Mouse (Mus musculus) cerebellum, postnatal 36 days (tissue): Measurements from ENCODE around the gene Tsx.
"Not testable (repeated sequence)": the region's sequence is repeated elsewhere in the genome, so short reads cannot be mapped to it uniquely, and the experiment has no call there.

Experiments
- DNase-seq, 2 experiments: peaks; one replicate each; pipeline ENCODE4 v3.0.0; 2021 to 2022; ENCODE audit warnings: mixed read lengths in 2 of 2

Gene Tsx

DNA sequence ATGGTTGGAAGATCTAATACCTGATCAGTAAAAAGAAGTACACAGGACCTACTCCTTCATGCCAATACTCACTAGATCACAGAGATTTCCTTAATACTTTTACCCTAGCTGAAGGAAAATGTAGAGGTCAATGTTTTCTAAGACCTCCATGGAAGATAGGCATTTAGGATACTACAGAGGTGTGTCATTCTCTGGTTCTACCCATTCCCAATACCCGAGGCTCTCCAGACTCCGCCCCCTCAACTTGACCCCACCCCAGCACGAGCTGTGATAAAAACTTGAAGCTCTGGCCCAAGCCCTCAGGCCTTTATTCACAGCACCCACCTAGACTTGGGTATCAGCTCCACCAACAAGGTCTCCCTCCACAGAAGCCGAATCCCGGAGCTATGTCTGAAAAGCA lies at the start of gene Tsx:
Gene Tsx (plus strand): TSS at position 301 of the 400 bp plus-strand sequence.
- DNase-seq, result no peak

DNA sequence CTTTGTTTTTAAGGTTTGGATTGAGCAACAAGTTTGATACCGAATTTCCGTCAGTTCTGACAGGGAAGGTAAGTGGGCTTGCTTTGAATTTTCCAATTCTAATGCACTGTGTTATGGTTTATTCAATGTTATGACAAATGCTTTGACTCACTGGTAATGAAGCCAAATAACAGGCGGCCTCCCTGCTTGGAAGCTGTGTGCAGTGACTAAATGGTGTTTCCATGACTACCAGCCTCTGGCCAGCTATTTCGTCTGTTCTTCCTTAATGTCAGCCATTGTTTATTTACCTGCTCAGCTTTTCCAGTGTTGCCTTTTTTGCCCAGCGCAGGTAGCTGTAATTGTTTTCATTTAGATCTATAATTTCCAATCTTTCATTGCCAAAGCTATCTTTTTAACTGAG lies 48.1 kb upstream of the Tsx start:
- no peak for DNase-seq

DNA sequence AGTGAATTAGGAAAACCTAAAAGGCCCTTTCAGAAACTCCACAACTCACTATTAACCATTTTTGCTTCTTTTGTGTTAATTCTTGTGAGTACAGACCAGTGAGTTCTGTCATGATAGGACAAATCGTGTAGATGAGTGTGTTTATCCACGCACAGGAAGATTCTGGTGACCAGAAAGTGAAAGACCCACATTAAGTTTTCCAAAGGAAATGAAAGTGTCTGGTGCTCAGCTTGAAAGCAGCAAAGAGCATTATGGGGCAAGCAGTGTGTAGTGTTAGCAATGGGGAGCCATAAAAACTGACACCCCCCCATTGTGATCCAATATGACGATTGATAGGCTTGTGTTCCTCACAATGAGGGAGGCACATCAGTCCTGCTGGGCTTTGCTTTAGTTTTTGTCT lies 45.6 kb upstream of the Tsx start:
- DNase-seq, result no peak

DNA sequence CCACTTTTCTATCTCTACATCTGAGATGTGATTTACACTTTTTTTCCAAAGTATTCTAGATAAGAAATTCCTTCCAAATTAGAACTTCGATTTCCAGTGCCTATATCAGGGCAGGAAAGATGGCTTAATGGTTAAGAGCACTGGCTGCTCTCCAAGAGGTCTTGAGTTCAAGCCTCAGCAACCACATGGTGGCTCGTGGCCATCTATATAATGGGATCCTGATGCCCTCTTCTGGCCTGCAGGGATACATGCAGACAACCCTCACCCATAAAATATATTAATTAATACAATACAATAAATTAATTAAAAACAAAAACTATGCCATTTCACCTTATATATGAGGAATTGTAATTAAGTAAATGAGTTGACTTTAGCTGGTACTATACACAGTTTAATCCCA lies 43.0 kb upstream of the Tsx start:
- DNase-seq, result no peak

DNA sequence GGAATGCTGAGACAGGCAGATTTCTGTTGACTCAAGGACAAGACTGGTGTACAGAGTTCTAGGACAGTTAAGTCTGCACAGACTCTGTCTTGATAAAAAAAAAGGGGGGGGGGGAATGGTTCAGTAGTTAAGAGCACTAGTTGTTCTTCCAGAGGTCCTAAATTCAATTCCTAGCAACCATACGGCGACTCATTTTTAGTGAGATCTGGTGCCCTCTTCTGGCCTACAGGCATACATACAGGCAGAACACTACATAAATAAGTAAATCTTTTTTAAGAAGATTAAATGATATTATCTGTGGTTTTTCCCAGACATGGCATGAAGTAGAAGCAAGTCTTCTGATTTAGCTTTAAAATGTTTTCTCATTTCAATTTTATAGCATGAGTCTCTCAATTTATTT lies 42.6 kb upstream of the Tsx start:
- no peak for DNase-seq

DNA sequence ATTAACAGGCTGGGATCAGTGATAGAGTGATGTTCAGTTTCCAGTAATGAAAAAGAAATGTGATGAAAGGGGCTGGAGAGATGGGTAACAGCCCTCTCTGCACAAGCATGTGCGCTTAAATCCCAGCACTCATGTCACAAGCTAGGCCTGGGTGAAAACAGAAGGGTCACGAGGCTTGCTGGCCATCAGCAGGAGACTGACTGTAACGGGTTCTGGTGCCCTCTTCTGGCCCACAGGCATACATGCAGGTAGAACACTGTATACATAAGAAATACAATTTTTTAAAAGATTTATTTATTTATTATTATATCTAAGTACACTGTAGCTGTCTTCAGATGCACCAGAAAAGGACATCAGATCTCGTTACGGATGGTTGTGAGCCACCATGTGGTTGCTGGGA lies 40.0 kb upstream of the Tsx start:
- peak in 1 of 2 experiments; percentile 24 for DNase-seq

DNA sequence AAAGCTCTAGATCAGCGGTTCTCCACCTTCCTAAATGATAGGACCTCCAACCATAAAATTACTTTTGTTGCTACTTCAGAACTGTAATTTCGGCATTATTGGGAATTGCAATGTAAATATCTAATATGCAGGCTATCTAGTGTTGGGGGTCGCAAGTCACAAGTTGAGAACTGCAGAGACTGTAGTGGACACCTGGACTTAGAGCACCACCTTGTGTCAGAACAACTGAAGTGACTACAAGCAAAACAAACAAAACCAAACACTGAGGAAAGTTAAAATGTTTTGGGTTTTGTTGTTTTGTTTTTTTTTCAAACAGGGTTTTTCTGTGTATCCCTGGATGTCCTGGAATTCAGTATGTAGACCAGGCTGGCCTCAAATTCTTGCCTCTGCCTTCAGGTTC lies 29.7 kb upstream of the Tsx start:
- DNase-seq, result no peak

DNA sequence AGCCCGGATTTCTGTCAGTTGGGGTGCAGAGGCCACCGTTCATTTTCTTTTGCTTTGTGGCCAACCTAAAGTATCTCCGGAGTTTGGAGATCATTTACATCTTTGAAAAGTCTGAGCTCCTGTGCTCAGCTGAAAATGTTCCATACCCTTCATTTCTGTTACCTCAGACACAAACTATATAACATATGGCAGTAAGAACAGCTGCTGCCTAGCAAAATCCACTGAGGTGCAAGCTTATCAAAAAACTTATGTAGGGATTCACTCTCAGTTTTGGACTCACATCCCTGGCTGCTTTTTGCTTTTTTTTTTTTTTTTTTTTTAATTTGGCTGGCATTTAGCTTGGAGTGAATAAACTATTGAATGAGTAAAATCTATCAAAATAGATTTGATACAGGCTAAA lies 26.1 kb upstream of the Tsx start:
- no peak for DNase-seq

DNA sequence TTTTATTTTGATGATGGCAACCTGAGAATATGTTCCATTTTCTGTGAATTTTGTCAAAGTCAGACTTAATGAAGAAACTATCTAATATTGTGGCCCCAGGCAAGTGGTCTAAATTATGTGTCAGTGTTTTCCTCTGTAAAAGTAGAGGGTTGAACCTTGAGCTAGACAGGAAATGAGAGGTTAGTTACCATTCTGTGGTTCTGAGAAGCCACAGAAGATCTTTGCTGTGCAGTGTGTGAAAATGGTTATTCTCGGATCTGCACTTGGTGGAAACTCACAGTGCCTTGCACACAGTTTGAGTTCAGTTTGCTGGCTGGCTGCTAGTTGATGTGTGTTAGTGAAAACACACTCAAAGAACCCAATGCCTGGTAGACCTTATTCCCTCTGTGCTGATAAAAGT lies 20.4 kb upstream of the Tsx start:
- no peak for DNase-seq

DNA sequence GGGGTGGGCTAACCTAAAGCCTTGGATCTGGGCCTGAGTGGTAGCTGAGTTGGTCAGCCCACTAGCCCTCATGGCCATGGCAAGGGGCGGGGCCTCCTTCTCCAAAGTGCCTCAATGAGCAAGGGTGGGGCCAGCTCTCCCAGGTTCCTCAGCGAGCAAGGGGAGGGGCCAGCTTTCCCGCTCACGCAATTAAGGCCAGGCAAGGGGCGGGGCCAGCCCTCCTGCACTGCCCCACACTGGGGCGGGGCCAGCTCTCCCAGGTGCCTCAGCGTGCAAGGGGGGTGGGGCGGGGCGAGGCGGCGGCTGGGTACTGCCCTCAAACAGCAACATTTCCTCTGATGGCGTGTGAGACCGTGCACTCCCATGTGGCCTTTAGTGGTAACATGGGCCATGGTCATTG lies 9.2 kb upstream of the Tsx start:
- no peak for DNase-seq

DNA sequence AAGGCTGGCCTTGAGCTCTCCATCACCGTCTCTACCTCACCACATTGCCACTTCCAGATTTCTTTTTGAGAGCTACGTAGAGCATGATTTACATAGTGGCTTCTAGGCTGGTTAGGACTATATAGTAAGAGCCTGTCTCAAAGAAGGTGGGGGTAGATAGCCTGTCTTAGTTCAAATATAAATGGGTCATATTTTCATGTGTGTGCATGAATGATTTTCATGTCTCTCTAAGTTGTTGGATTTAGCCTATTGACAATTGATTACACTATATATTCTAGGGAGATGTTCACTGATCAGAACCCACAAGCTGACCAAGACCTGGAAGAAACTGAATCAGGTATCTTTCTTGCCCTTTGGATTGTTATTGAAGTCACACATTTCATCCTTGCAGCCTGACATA lies 7.4 kb downstream of the Tsx start, which contains the start of gene Gm26992:
Gene Gm26992 (plus strand): TSS at position 301 of the 400 bp plus-strand sequence.
- no peak for DNase-seq

DNA sequence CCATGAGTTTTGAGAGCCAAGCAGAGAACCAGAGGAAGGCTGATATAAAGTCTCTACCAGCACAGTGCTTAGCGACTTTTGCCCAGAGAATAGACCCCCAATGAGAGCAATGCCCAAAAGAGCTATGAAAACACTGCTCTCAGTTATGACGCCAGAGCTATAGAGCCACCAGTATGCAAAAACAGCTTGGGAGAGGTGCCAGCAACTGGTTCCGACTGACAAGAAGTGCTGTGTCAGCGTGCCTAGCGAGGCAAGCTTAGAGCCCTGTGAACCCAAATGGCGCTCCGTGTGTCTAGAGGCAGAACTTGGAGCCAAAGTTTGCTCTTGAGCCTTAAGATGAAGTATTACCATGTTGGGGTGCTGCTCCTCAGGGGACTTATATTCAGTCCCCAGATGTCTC lies 13.4 kb downstream of the Tsx start:
- no peak for DNase-seq

DNA sequence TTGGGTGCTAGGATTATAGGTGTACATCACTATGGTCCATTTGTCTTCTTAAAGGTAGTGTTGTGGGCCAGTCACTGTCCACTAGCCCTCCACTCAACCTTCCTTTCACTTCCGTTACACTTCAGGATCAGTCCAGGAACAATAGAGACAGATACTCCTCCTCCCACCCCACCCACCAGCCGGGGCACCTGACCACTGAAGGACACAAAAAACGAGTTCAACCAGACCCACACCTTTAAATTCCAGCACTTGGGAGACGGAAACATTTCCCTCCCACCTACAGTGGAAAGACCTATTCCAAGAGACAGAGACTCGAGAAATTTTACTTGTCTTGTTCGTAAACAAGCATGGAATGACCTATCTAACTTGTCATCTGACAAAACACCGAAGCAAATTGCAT lies 18.0 kb downstream of the Tsx start:
- DNase-seq, result no peak

DNA sequence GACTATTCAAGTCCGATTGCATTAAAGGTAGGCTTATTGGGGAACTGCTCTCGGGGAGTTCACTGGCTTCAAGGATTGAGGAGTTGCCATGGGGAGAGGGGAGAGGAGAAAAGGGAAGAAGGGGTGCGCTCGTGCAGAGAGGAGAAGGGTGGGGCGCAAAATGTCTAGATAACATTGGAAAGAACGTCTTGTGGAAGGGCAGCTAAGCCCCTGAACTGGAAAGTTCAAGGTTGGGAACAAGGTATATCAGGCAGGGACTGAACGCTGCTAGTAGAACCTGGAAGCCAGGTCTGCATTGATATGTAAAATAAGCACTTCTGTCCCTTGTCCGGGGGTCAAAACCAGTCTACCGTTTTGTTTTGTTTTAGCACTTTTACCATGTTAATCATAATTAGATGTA lies 23.8 kb downstream of the Tsx start:
- DNase-seq, result no peak

DNA sequence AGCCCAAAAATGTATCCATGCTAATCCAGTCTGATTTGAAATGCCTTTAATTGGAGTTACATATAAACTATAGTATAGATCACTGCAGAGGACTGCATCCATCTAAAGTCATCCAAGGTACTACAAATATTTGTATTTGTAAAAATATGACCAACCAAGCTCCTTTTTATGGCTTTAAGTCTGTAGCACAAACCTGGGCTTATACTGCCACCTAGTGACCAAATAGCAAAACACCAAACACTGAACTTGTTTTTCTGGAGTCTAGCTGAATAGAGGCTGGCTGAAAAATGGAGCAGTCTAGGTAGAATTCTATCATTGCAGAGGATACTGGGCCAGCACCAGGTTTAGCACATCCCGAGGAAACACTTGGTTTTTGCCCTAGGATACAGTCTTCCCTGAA lies 26.5 kb downstream of the Tsx start:
- peak in 1 of 2 experiments; percentile 40 for DNase-seq

DNA sequence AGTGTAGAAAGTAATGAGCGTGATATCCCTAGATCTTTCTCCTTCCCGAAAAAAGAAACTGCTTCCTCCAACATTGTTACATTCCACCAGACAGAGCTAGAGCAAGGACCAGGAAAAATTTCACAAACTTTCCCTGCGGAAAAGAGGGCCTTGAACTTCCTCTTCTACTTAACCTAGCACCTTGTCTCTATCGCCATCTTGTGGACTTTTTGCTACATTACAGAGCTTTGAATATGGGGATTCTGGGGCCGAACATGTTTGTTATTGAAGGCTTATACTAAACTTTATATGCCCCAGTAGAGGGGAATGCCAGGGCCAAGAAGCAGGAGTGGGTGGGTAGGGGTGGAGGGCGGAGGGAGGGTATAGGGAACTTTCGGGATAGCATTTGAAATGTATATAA lies 29.5 kb downstream of the Tsx start:
- DNase-seq, result peak in 1 of 2 experiments; percentile 24

DNA sequence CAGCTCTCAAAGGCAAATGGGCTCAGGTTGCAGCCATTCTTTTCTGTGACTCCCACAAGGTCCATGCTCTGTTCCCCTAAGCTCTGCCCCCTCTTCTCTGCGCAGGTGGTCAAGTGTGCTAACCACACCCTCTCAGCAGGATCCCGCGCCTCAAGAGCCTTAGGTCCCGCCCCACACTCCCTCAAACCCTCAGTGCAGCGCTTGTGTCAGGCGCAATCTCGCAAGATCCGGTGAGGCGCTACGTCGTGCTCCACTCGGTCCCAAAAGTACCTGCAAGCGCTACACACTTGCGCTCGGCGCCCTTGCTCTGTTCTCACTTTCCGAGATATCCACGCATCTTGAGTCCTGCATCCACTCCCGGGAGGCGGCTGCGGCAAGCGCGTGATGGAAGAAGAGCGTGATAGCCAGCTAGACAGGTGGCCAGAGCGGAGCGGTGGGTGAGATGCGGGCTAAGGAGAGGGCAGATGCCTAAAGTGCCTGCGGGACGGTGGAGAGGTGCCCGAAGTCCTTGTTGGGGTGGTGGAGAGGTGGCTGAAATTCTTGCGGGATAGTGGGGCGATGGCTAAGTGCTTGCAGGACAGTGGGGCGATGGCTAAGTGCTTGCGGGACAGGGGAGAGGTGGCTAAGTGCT lies 33.4 kb downstream of the Tsx start:
- peak; percentile 16 to 56 for DNase-seq

DNA sequence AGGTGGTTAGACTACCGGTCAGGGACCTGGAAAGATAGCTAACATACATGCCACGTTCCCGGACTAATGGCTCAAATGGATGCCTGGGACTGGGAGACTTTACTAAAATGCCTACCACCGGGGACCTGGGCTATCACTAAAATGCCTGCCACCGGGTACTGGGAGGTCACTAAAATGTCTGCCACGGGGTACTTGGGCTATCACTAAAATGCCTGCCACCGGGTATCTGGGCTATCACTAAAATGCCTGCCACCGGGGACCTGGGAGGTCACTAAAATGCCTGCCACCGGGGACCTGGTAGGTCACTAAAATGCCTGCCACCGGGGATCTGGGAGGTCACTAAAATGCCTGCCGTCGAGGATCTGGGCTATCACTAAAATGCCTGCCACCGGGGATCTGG lies 34.2 kb downstream of the Tsx start:
- DNase-seq, result peak in 1 of 2 experiments; percentile 8

DNA sequence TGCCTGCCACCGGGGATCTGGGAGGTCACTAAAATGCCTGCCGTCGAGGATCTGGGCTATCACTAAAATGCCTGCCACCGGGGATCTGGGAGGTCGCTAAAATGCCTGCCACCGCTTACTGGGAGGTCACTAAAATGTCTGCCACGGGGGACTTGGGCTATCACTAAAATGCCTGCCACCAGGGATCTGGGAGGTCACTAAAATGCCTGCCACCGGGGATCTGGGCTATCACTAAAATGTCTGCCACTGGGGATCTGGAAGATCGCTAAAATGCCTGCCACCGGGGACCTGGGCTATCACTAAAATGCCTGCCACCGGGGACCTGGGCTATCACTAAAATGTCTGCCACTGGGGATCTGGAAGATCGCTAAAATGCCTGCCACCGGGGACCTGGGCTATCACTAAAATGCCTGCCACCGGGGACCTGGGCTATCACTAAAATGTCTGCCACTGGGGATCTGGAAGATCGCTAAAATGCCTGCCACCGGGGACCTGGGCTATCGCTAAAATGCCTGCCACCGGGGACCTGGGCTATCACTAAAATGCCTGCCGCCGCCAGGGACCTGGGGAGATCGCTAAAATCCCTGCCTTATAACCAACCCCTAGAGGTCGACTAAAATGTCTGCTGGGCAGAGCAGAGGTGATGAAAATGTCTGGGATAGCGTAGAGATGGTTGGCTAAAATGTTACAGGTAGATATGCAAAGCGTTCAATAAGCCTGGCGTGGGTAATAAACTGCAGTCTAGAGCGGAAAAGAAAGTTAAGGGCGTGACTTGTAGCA lies 34.9 kb downstream of the Tsx start:
- not testable (repeated sequence) for DNase-seq

DNA sequence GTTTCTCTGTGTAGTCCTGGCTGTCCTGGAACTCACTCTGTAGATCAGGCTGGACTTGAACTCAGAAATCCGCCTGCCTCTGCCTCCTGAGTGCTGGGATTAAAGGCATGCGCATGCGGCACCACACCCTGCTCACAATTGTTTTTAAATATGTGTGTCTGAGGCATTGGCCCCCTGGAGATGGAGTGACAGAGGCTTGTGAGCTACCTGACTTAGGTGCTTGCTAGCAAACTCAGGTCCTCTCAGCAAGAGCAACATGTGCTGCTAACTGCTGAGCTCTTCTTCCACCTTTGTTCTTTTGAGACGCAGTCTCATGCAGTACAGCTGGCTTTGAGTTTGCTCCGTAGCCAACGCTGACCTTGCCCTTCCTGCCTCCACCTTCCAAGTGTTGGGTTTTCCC lies 38.5 kb downstream of the Tsx start:
- DNase-seq, result no peak

DNA sequence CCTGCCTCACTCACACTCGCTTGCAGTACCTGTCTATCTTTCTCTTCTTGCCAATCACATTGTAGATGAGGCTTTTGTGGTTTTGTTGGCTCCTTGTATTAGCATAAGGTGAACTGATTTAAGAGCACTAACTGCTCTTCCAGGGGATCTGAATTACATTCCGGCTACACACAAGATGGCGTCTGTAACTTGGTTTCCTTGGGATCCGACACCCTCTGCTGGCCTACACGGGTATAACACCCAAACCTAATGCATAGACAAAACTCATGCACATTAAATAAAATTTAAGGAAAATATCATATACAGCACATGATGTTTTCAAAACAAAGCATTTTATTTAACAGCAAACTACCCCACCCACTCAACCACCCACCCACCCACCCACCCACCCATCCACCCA lies 45.8 kb downstream of the Tsx start:
- DNase-seq, result no peak

DNA sequence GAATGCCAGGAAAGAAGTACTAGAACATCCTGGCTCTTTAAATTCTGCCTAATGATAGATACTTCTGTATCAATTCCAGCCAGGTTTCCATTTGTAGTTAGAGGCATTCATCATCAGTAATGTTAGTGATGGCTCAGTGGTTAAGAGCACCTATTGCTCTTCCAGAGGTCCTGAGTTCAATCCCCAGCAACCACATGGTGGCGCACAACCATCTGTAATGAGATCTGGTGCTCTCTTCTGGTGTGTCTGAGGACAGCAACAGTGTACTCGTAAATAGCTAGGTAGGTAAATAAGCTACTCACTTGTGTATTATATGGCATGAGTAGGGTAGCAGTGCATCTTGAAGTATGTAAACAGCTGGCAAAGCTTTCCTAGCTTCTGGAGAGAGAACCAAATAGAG lies 54.7 kb downstream of the Tsx start:
- no peak for DNase-seq

DNA sequence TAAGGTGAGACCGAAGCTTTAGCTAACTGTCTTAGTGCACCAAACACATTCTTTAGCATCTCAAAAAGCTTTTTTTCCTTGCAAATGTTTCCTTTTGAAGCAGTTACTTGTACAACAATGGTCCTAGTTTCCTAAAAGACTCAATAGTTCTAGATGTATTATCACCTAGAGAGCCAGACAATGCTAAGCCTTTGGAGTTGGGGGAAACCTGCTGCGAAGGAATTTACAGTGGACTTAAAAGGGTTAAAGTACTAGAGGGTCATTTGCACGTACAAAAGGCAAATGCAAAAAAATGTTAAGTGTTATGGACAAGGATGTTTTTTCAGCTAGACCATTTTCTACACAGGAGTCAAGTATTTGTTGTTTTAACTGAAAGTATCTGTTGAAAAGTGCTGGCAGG lies 58.1 kb downstream of the Tsx start:
- DNase-seq, result no peak
